Mouse (Mus musculus): Measurements from ENCODE around the gene Slc17a5. TPM values are rescaled to one million over a fixed set of nuclear protein-coding genes. Genes with fewer than 3 reads are reported as not detected.

The Slc17a5 gene
- polyA plus RNA-seq, 1 experiment, result 14.5 TPM

GRCm38 (mm10) chr9:78588411-78589033 is 681 bp upstream of the Slc17a5 start:
- peak overlapping the region; percentile 44 for H3K27ac ChIP-seq (ENCODE audit: insufficient read depth, low read depth, low read length)
- H3K36me3 ChIP-seq (ENCODE audit: control insufficient read depth, insufficient read depth, low read length), result no peaks in the 10 kb centered on the region
- no peaks in the 10 kb centered on the region for H3K27me3 ChIP-seq (ENCODE audit: control insufficient read depth, insufficient read depth, low read length)
- peaks cover 17% of the 10 kb centered on the region; the same call in 1 of the 2 replicates for H3K4me1 ChIP-seq (ENCODE audit: control insufficient read depth, insufficient read depth, insufficient read length, low read length)
- H3K4me3 ChIP-seq (ENCODE audit: low read depth, low read length), result no peak overlapping the region
- WGBS, result 39% methylated on average over 10 of the region's 10 CpGs
- TF ChIP-seq POLR2A (IDR thresholded peaks at IDR 0.05; ENCODE audit: low read depth, low read length), result no peak
- TF ChIP-seq CTCF (IDR thresholded peaks at IDR 0.05; ENCODE audit: extremely low read depth, insufficient read length, insufficient replicate concordance, low read depth, low read length), result no peak

- H3K36me3 ChIP-seq (ENCODE audit: control insufficient read depth, insufficient read depth, low read length), result no peaks in the 10 kb centered on the region
- H3K4me1 ChIP-seq (ENCODE audit: control insufficient read depth, insufficient read depth, insufficient read length, low read length), result peaks cover 17% of the 10 kb centered on the region; the same call in 1 of the 2 replicates
- WGBS, result under 1% methylated on average over 31 of the region's 31 CpGs
- H3K4me3 ChIP-seq (ENCODE audit: low read depth, low read length), result peak overlapping the region; percentile 98
- H3K27ac ChIP-seq (ENCODE audit: insufficient read depth, low read depth, low read length), result 0 out of 2 replicates have a peak overlapping the region, but pooled peaks have one; percentile 51
- no peaks in the 10 kb centered on the region for H3K27me3 ChIP-seq (ENCODE audit: control insufficient read depth, insufficient read depth, low read length)
- no peak for TF ChIP-seq POLR2A (IDR thresholded peaks at IDR 0.05; ENCODE audit: low read depth, low read length)
- no peak for TF ChIP-seq CTCF (IDR thresholded peaks at IDR 0.05; ENCODE audit: extremely low read depth, insufficient read length, insufficient replicate concordance, low read depth, low read length)
These were observed 490 bp downstream of the Slc17a5 start for GRCm38 (mm10) chr9:78587218-78587883.

GRCm38 (mm10) chr9:78579644-78580396 is 8.0 kb downstream of the Slc17a5 start:
- Histone ChIP-seq H3K27me3 (ENCODE audit: control insufficient read depth, insufficient read depth, low read length) (no peaks in the 10 kb centered on the region), H3K4me1 (ENCODE audit: control insufficient read depth, insufficient read depth, insufficient read length, low read length) (peaks cover 9% of the 10 kb centered on the region; the same call in 1 of the 2 replicates), H3K27ac (ENCODE audit: insufficient read depth, low read depth, low read length) (no peak overlapping the region), H3K4me3 (ENCODE audit: low read depth, low read length) (no peak overlapping the region), H3K36me3 (ENCODE audit: control insufficient read depth, insufficient read depth, low read length) (peaks cover 16% of the 10 kb centered on the region)
- no peak for TF ChIP-seq CTCF (IDR thresholded peaks at IDR 0.05; ENCODE audit: extremely low read depth, insufficient read length, insufficient replicate concordance, low read depth, low read length)
- no peak for TF ChIP-seq POLR2A (IDR thresholded peaks at IDR 0.05; ENCODE audit: low read depth, low read length)
- 75% methylated on average over 10 of the region's 10 CpGs for WGBS

- Histone ChIP-seq H3K4me1 (ENCODE audit: control insufficient read depth, insufficient read depth, insufficient read length, low read length) (peaks cover 5% of the 10 kb centered on the region; the same call in 1 of the 2 replicates), H3K36me3 (ENCODE audit: control insufficient read depth, insufficient read depth, low read length) (peaks cover 20% of the 10 kb centered on the region), H3K27ac (ENCODE audit: insufficient read depth, low read depth, low read length) (no peak overlapping the region), H3K4me3 (ENCODE audit: low read depth, low read length) (no peak overlapping the region), H3K27me3 (ENCODE audit: control insufficient read depth, insufficient read depth, low read length) (no peaks in the 10 kb centered on the region)
- 27% methylated on average over 7 of the region's 7 CpGs for WGBS
- TF ChIP-seq CTCF (IDR thresholded peaks at IDR 0.05; ENCODE audit: extremely low read depth, insufficient read length, insufficient replicate concordance, low read depth, low read length) (no peak), POLR2A (IDR thresholded peaks at IDR 0.05; ENCODE audit: low read depth, low read length) (no peak)
These were observed 9.0 kb downstream of the Slc17a5 start for GRCm38 (mm10) chr9:78578824-78579223.

- H3K27ac ChIP-seq (ENCODE audit: insufficient read depth, low read depth, low read length), result no peak overlapping the region
- H3K4me1 ChIP-seq (ENCODE audit: control insufficient read depth, insufficient read depth, insufficient read length, low read length), result peaks cover 5% of the 10 kb centered on the region; the same call in 1 of the 2 replicates
- H3K27me3 ChIP-seq (ENCODE audit: control insufficient read depth, insufficient read depth, low read length), result no peaks in the 10 kb centered on the region
- WGBS, result 93% methylated on average over 5 of the region's 5 CpGs
- peaks cover 20% of the 10 kb centered on the region for H3K36me3 ChIP-seq (ENCODE audit: control insufficient read depth, insufficient read depth, low read length)
- no peak for TF ChIP-seq CTCF (IDR thresholded peaks at IDR 0.05; ENCODE audit: extremely low read depth, insufficient read length, insufficient replicate concordance, low read depth, low read length)
- no peak for TF ChIP-seq POLR2A (IDR thresholded peaks at IDR 0.05; ENCODE audit: low read depth, low read length)
- no peak overlapping the region for H3K4me3 ChIP-seq (ENCODE audit: low read depth, low read length)
These were observed 11.4 kb downstream of the Slc17a5 start for GRCm38 (mm10) chr9:78576466-78576865.

GRCm38 (mm10) chr9:78569934-78570333 is 17.9 kb downstream of the Slc17a5 start:
- H3K27me3 ChIP-seq (ENCODE audit: control insufficient read depth, insufficient read depth, low read length), result no peaks in the 10 kb centered on the region
- WGBS, result 97% methylated on average over 9 of the region's 9 CpGs
- TF ChIP-seq POLR2A (IDR thresholded peaks at IDR 0.05; ENCODE audit: low read depth, low read length), result no peak
- TF ChIP-seq CTCF (IDR thresholded peaks at IDR 0.05; ENCODE audit: extremely low read depth, insufficient read length, insufficient replicate concordance, low read depth, low read length), result no peak

More at GRCm38 (mm10) chr9:78569934-78570333, 17.9 kb downstream of the Slc17a5 start:
- no peak overlapping the region for H3K4me3 ChIP-seq (ENCODE audit: low read depth, low read length)
- no peak overlapping the region for H3K27ac ChIP-seq (ENCODE audit: insufficient read depth, low read depth, low read length)
- peaks cover 15% of the 10 kb centered on the region for H3K36me3 ChIP-seq (ENCODE audit: control insufficient read depth, insufficient read depth, low read length)
- no peaks in the 10 kb centered on the region for H3K4me1 ChIP-seq (ENCODE audit: control insufficient read depth, insufficient read depth, insufficient read length, low read length)

All from small intestine, adult 2 months (tissue).